Mouse (Mus musculus): ENCODE data around the gene Gm10377.
"Not testable (repeated sequence)": the region's sequence is repeated elsewhere in the genome, so short reads cannot be mapped to it uniquely, and the experiment has no call there.

Gene Gm10377

GRCm38 (mm10) chr14:42797887-42798286, at the start of gene Gm10377:
Gm10377 (minus strand) TSS chr14:42797987.
- DNase-seq, result not testable (repeated sequence)

GRCm38 (mm10) chr14:42768721-42769120, 29.1 kb downstream of the Gm10377 start, which contains the start of gene Gm3015:
Gm3015 (minus strand) TSS chr14:42768821.
- not testable (repeated sequence) for DNase-seq

Data from lung, adult 18-20 months (tissue).